Mouse (Mus musculus): ENCODE data around the gene Nelfa.

The Nelfa gene

GRCm38 (mm10) chr5:33899245-33899644 is 37.0 kb downstream of the Nelfa start:
- Histone ChIP-seq H3K27me3 (ENCODE audit: control insufficient read depth, insufficient read depth, low read length, poor library complexity, severe bottlenecking) (no peaks in the 10 kb centered on the region), H3K36me3 (ENCODE audit: control insufficient read depth, insufficient read depth, low read length, poor library complexity, severe bottlenecking) (peaks cover 22% of the 10 kb centered on the region)
- DNase-seq (ENCODE audit: low read depth, low spot score), result no peak

- Histone ChIP-seq H3K36me3 (ENCODE audit: control insufficient read depth, insufficient read depth, low read length, poor library complexity, severe bottlenecking) (peaks cover 20% of the 10 kb centered on the region), H3K27me3 (ENCODE audit: control insufficient read depth, insufficient read depth, low read length, poor library complexity, severe bottlenecking) (no peaks in the 10 kb centered on the region)
- DNase-seq (ENCODE audit: low read depth, low spot score), result no peak
Measured at GRCm38 (mm10) chr5:33898671-33899070, 37.5 kb downstream of the Nelfa start.

GRCm38 (mm10) chr5:33897158-33897557 is 39.1 kb downstream of the Nelfa start:
- DNase-seq (ENCODE audit: low read depth, low spot score), result no peak

GRCm38 (mm10) chr5:33895116-33895515 is 41.1 kb downstream of the Nelfa start:
- no peak for DNase-seq (ENCODE audit: low read depth, low spot score)
- H3K36me3 ChIP-seq (ENCODE audit: control insufficient read depth, insufficient read depth, low read length, poor library complexity, severe bottlenecking), result peaks cover 12% of the 10 kb centered on the region

More at GRCm38 (mm10) chr5:33897158-33897557, 39.1 kb downstream of the Nelfa start:
- no peaks in the 10 kb centered on the region for H3K27me3 ChIP-seq (ENCODE audit: control insufficient read depth, insufficient read depth, low read length, poor library complexity, severe bottlenecking)
- H3K36me3 ChIP-seq (ENCODE audit: control insufficient read depth, insufficient read depth, low read length, poor library complexity, severe bottlenecking), result peaks cover 16% of the 10 kb centered on the region

GRCm38 (mm10) chr5:33893406-33893805 is 42.8 kb downstream of the Nelfa start:
- H3K27me3 ChIP-seq (ENCODE audit: control insufficient read depth, insufficient read depth, low read length, poor library complexity, severe bottlenecking), result no peaks in the 10 kb centered on the region
- no peak for DNase-seq (ENCODE audit: low read depth, low spot score)
- peaks cover 7% of the 10 kb centered on the region for H3K36me3 ChIP-seq (ENCODE audit: control insufficient read depth, insufficient read depth, low read length, poor library complexity, severe bottlenecking)

More at GRCm38 (mm10) chr5:33895116-33895515, 41.1 kb downstream of the Nelfa start:
- no peaks in the 10 kb centered on the region for H3K27me3 ChIP-seq (ENCODE audit: control insufficient read depth, insufficient read depth, low read length, poor library complexity, severe bottlenecking)

- no peaks in the 10 kb centered on the region for H3K27me3 ChIP-seq (ENCODE audit: control insufficient read depth, insufficient read depth, low read length, poor library complexity, severe bottlenecking)
- H3K36me3 ChIP-seq (ENCODE audit: control insufficient read depth, insufficient read depth, low read length, poor library complexity, severe bottlenecking), result peaks cover 3% of the 10 kb centered on the region; the same call in 1 of the 2 replicates
- no peak for DNase-seq (ENCODE audit: low read depth, low spot score)
Measured at GRCm38 (mm10) chr5:33881118-33881517, 55.1 kb downstream of the Nelfa start.

GRCm38 (mm10) chr5:33875472-33875871 is 60.7 kb downstream of the Nelfa start:
- Histone ChIP-seq H3K27me3 (ENCODE audit: control insufficient read depth, insufficient read depth, low read length, poor library complexity, severe bottlenecking) (no peaks in the 10 kb centered on the region), H3K36me3 (ENCODE audit: control insufficient read depth, insufficient read depth, low read length, poor library complexity, severe bottlenecking) (peaks cover 5% of the 10 kb centered on the region; the same call in 1 of the 2 replicates)
- DNase-seq (ENCODE audit: low read depth, low spot score), result no peak

- no peaks in the 10 kb centered on the region for H3K27me3 ChIP-seq (ENCODE audit: control insufficient read depth, insufficient read depth, low read length, poor library complexity, severe bottlenecking)
- no peak for DNase-seq (ENCODE audit: low read depth, low spot score)
- peaks cover 13% of the 10 kb centered on the region for H3K36me3 ChIP-seq (ENCODE audit: control insufficient read depth, insufficient read depth, low read length, poor library complexity, severe bottlenecking)
Measured at GRCm38 (mm10) chr5:33857693-33858092, 78.5 kb downstream of the Nelfa start.

- H3K27me3 ChIP-seq (ENCODE audit: control insufficient read depth, insufficient read depth, low read length, poor library complexity, severe bottlenecking), result no peaks in the 10 kb centered on the region
- peak; percentile 49 for DNase-seq (ENCODE audit: low read depth, low spot score)
- peaks cover 9% of the 10 kb centered on the region; the same call in 1 of the 2 replicates for H3K36me3 ChIP-seq (ENCODE audit: control insufficient read depth, insufficient read depth, low read length, poor library complexity, severe bottlenecking)
Measured at GRCm38 (mm10) chr5:33854019-33854418, 82.2 kb downstream of the Nelfa start.

GRCm38 (mm10) chr5:33853086-33853485 is 83.1 kb downstream of the Nelfa start:
- peaks cover 9% of the 10 kb centered on the region; the same call in 1 of the 2 replicates for H3K36me3 ChIP-seq (ENCODE audit: control insufficient read depth, insufficient read depth, low read length, poor library complexity, severe bottlenecking)
- no peaks in the 10 kb centered on the region for H3K27me3 ChIP-seq (ENCODE audit: control insufficient read depth, insufficient read depth, low read length, poor library complexity, severe bottlenecking)
- peak; percentile 16 for DNase-seq (ENCODE audit: low read depth, low spot score)

GRCm38 (mm10) chr5:33851466-33851865 is 84.7 kb downstream of the Nelfa start:
- H3K36me3 ChIP-seq (ENCODE audit: control insufficient read depth, insufficient read depth, low read length, poor library complexity, severe bottlenecking), result peaks cover 5% of the 10 kb centered on the region; the same call in 1 of the 2 replicates
- no peak for DNase-seq (ENCODE audit: low read depth, low spot score)
- no peaks in the 10 kb centered on the region for H3K27me3 ChIP-seq (ENCODE audit: control insufficient read depth, insufficient read depth, low read length, poor library complexity, severe bottlenecking)

All from splenic B cell, adult 2 months (primary cell).